Mouse (Mus musculus) bone marrow, adult 2 months (tissue): ENCODE results near the gene Cfh.

Experiments used
- CTCF ChIP-seq: fragments of 200-500 bp; IDR thresholded peaks from 2 replicates; pipeline ENCODE4 v1.5.1; 2011; ENCODE audit warnings: low read length, control low read depth; ENCODE audit not compliant: control insufficient read depth, insufficient read depth
- POLR2A ChIP-seq: fragments of 200-500 bp; IDR thresholded peaks from 2 replicates; pipeline ENCODE4 v1.6.1; 2011; ENCODE audit warnings: low read depth, mild to moderate bottlenecking, control low read depth, low read length, borderline replicate concordance; ENCODE audit not compliant: control insufficient read depth

DNA sequence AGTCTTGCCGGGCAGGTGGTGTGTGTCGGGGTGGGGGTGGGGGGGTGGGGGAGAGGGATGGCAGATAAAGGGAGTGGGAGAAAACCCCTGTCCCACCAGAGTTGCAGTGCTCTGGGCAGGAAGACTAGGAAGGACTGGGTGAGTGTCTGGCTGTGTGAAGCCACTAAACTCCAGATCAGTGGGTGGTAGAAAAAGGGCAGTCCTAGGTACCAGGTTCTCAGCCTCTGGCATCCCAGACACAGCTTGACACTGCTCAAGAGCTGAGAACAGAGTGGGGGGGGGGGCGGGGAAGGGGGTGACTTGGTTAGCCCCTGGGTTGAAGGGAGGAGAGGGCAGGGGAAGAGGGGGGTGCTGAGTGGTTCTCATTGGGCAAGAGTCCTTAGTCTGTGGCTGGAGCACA, 24.6 kb downstream of the Cfh start:
- no peak for TF ChIP-seq CTCF
- TF ChIP-seq POLR2A, result no peak
